Mouse (Mus musculus): Measurements from ENCODE around the gene Pcid2. TPM values are rescaled to one million over a fixed set of nuclear protein-coding genes. Genes with fewer than 3 reads are reported as not detected.
A peak's percentile ranks its signal among the peaks of the same experiment; 100 is the strongest.
"Not testable (repeated sequence)": the region's sequence is repeated elsewhere in the genome, so short reads cannot be mapped to it uniquely, and the experiment has no call there.

Pcid2 gene
- total RNA-seq (2021) = 10 to 100 TPM; 26.9 to 28.7 TPM
- long read RNA-seq, experiment 1, transcript Pcid2-201 (14 exons, 2,860 nt) = major isoform, 18 of 21 reads
- long read RNA-seq, experiment 1, partial matches to known transcripts = 2 of 21 reads
- long read RNA-seq, experiment 1, other reads (novel, unspliced or antisense) = 1 of 21 reads
- long read RNA-seq, experiment 2, transcript Pcid2-201 (14 exons, 2,860 nt) = major isoform, 59 of 69 reads
- long read RNA-seq, experiment 2, partial matches to known transcripts = 1 of 69 reads
- long read RNA-seq, experiment 2, other reads (novel, unspliced or antisense) = 9 of 69 reads

GRCm38 (mm10) chr8:13105087-13105881, at the start of gene Pcid2, which contains the start of gene Cul4a:
TSS of gene Pcid2 (minus strand) at chr8:13105459.
TSS of gene Cul4a (plus strand) at chr8:13105621.
- DNase-seq (ENCODE audit: low spot score in 2 of 2) = peak; percentile 84 to 94

- DNase-seq (ENCODE audit: low spot score in 2 of 2) = no peak
These were observed 48.8 kb upstream of the Pcid2 start for GRCm38 (mm10) chr8:13154099-13154498.

DNA sequence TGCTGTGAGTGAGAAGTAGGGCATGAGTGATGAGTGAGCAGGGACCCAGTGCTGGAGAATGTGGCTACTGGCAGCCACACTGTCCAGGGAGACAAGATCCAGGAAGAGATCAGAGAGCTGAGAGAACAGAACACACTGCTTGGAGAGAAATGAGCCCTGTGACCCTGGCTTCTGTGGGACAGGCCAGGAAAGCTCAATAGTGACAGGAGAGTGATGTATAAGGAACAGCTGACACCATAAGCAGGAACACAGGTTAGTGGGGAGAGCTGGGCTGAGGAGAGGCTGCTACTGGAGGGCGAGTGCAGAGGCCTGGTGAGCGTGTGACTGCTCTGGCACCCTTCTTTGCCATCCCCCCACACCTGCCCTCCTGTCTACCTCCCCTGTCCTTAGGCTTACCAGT, 45.7 kb upstream of the Pcid2 start:
- DNase-seq (ENCODE audit: low spot score in 2 of 2) = no peak

DNA sequence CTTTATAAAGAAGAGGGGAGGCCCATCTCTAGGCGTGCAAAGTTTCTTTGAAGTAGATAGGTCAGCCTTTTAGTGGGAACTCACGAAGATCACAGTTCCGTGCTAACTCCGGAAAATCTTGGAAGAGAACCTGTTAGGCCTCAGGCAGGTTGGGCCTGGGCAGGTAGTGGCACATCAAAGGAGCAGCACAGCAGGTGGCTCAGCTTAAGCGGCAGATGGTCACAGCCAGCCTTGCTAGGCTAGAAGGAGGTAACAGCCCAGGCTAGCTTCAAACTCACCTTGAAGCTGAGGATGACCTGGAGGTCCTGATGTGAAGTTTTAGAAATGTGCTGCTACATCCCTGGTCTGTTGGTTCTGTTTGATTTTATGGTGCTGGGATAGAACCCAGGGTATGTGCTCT, 44.6 kb upstream of the Pcid2 start:
- DNase-seq (ENCODE audit: low spot score in 2 of 2) = no peak

DNA sequence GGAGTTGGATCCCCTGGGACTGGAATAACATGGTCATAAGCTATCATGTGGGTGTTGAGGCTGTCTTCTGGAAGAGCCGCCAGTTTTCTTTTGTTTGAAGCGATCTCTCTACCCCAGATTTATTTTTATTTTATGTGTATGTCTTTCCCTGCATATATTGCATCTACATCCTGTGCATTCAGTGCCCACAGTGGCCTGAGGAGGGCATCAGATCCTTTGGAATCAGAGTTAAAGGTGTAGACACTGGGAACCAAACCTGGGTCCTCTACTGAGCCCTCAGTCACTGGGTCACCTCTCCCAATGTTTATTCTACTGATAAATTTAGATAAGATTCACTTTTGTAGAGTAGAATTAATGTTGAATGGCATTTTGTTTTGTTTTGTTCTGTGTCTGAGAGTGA, 44.0 kb upstream of the Pcid2 start:
- no peak for DNase-seq (ENCODE audit: low spot score in 2 of 2)

GRCm38 (mm10) chr8:13148476-13148875, 43.2 kb upstream of the Pcid2 start:
- no peak for DNase-seq (ENCODE audit: low spot score in 2 of 2)

- DNase-seq (ENCODE audit: low spot score in 2 of 2) = no peak
These were observed 36.4 kb upstream of the Pcid2 start for GRCm38 (mm10) chr8:13141681-13142080.

DNA sequence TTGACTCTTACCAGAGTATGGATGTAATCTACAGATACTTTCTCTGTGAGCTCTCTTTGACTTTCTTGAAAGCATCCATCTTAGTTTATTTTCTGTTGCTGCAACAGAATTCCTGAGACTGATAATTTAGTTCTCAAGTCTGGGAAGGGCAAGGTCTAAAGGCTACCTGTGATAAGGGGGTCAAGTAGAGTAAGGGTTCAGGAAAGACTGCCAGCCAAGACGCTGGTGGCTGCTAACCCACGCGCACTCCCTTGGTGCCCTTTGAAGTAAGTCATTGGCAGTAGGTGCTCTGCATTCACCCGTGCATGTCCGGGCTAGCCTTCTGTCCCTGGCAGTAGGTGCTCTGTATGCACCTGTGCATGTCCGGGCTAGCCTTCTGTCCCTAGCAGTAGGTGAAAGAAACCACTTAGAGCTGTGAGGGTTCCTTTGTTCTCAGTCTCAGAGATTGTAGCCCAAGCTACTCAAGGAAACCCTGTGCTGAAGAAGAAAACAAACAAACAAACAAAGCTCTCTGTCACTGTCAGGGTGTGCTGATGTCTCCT, 34.5 kb upstream of the Pcid2 start:
- DNase-seq (ENCODE audit: low spot score in 2 of 2) = no peak

DNA sequence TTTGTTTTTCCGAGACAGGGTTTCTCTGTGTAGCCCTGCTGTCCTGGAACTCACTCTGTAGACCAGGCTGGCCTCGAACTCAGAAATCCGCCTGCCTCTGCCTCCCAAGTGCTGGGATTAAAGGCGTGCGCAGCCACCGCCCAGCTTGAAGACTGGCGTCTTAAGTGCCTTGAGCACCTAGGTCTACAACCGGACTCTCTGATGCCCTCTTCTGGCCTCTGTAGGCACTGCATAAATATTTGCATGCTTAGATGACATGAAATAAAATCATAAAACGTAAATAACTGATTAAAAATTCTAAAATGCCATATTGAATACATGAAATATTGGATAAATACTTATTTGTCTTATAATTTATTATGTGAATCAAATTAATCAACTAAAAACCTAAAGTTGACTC, 27.0 kb upstream of the Pcid2 start:
- not testable (repeated sequence) for DNase-seq (ENCODE audit: low spot score in 2 of 2)

DNA sequence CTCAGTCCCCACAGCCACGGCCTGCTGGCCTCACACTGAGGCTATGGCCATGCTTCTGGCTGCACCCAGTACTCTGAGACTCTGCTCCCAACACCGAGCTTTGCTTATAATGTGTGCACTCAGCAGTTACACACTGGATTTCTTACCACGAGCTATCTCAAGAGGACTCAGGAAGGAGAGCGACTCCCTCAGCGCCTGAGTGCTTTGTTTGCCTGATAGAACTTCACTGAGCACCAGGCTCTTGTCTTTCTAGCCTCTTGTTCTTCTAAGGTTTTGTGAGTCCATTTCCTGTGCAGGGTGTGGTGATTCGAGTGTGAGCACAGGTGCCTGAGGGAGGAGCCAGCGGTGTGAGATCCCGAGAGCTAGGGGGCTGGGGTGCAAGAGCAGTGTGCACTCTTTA, 19.6 kb upstream of the Pcid2 start:
- DNase-seq (ENCODE audit: low spot score in 2 of 2) = no peak

DNA sequence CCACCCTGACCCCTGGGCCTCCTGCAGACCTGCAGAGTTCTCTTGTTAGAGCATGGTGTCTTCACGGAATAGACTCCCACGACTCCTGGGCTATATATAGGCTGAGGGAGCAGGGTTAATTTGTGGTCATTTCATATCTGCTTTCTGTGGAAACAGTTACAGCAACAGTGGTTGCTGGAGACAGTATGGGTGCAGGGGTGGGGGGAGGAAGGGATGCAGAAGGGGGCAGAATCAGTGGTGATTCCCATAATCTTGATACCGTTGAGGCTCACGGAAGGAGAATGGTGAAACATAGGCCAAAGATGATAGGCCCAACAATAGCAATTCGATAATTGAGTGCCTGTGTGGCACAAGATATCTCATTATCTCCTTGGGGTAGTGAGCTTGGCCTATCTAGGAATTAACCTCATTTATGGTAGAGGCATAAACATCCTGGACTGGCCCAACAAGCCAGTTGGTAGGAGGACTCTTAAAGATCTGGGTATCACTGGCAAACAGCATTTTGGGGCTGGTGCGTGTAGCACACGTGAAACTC, 17.7 kb upstream of the Pcid2 start:
- DNase-seq (ENCODE audit: low spot score in 2 of 2) = no peak

- DNase-seq (ENCODE audit: low spot score in 2 of 2) = no peak
These were observed 15.8 kb upstream of the Pcid2 start for GRCm38 (mm10) chr8:13120882-13121665.

GRCm38 (mm10) chr8:13118516-13118915, 13.3 kb upstream of the Pcid2 start:
- no peak for DNase-seq (ENCODE audit: low spot score in 2 of 2)

- no peak for DNase-seq (ENCODE audit: low spot score in 2 of 2)
These were observed 11.8 kb upstream of the Pcid2 start for GRCm38 (mm10) chr8:13117096-13117495.

DNA sequence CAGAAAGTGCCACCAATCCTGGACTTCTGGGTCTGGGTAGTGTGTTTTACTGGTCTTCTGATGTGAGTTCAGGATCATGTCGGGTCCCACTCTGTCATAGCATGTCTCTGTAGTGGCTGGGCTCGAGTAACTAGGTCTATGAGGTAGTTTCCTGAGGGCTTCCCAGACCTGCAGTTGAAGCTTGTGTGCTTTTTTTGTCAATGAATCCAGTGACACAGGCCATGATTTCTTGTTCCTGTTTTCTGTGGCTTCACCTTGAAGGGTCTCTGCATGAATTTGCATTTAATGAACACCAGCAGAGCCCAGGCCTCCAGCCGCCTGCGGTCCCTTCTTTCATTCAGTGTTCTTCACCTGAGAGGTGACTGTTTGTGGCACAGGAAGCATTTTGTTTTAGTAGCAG, 8.0 kb upstream of the Pcid2 start:
- DNase-seq (ENCODE audit: low spot score in 2 of 2) = no peak

- no peak for DNase-seq (ENCODE audit: low spot score in 2 of 2)
These were observed 6.7 kb upstream of the Pcid2 start for GRCm38 (mm10) chr8:13111917-13112316.

- DNase-seq (ENCODE audit: low spot score in 2 of 2) = no peak
These were observed 4.2 kb upstream of the Pcid2 start for GRCm38 (mm10) chr8:13109416-13109960.

- no peak for DNase-seq (ENCODE audit: low spot score in 2 of 2)
These were observed 3.7 kb upstream of the Pcid2 start for GRCm38 (mm10) chr8:13108967-13109366.

- DNase-seq (ENCODE audit: low spot score in 2 of 2) = no peak
These were observed 2.9 kb upstream of the Pcid2 start for GRCm38 (mm10) chr8:13107990-13108638.

- DNase-seq (ENCODE audit: low spot score in 2 of 2) = peak in 1 of 2 experiments; percentile 30
These were observed 771 bp upstream of the Pcid2 start for GRCm38 (mm10) chr8:13105908-13106551.

All from adrenal gland, postnatal 4 days (tissue).